Mouse (Mus musculus): ENCODE measurements around the gene Tmem131. TPM values are rescaled to one million over a fixed set of nuclear protein-coding genes. Genes with fewer than 3 reads are reported as not detected.

Tmem131 gene
- total and polyA plus RNA-seq, 2 experiments from 2014 or later = 9.4 to 29.3 TPM

- H3K9ac ChIP-seq = no peak overlapping the region
- H3K27ac ChIP-seq (ENCODE audit: low read depth, low read length) = no peak overlapping the region
- H3K4me2 ChIP-seq (ENCODE audit: low read depth) = no peak overlapping the region
- ATAC-seq (no peak), DNase-seq (no peak)
- H3K4me3 ChIP-seq (ENCODE audit: low read depth, low read length) = no peak overlapping the region
- peaks cover 10% of the 10 kb centered on the region for H3K36me3 ChIP-seq (ENCODE audit: insufficient read depth)
- H3K4me1 ChIP-seq (ENCODE audit: insufficient read depth) = peaks cover 5% of the 10 kb centered on the region; the same call in 1 of the 2 replicates
- H3K27me3 ChIP-seq (ENCODE audit: insufficient read depth, low read length) = no peaks in the 10 kb centered on the region
- TF ChIP-seq CTCF (IDR thresholded peaks at IDR 0.05; ENCODE audit: low read depth) = no peak
- 92% methylated on average over 3 of the region's 3 CpGs for WGBS
- H3K9me3 ChIP-seq (ENCODE audit: low read length) = no peaks in the 10 kb centered on the region
Observed at GRCm38 (mm10) chr1:36887172-36887571, 56.3 kb downstream of the Tmem131 start.

GRCm38 (mm10) chr1:36886489-36886888 is 57.0 kb downstream of the Tmem131 start:
- 47% methylated on average over 4 of the region's 4 CpGs for WGBS
- no peak for ATAC-seq
- no peak for TF ChIP-seq CTCF (IDR thresholded peaks at IDR 0.05; ENCODE audit: low read depth)

DNA sequence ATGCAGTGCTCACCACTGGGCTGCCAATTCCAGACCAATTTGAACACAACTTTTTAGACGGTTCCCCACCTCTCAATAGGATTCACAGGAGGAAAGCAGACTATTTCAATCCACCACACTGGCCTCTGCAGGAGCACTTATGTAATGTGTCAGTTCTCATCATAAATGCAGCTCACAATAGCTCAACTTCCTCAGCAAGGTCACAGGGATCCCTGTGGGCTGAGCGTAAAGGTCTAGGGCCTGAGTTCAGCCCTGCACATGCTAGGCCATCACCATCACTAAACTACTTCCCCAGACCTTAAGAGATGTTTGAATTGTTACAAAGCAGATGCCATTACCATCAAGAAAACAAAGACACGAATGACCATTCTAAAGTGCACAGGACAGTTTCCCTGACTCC is 58.9 kb downstream of the Tmem131 start:
- Histone ChIP-seq H3K27ac (ENCODE audit: low read depth, low read length) (no peak overlapping the region), H3K4me1 (ENCODE audit: insufficient read depth) (no peaks in the 10 kb centered on the region), H3K36me3 (ENCODE audit: insufficient read depth) (peaks cover 10% of the 10 kb centered on the region), H3K9ac (no peak overlapping the region), H3K9me3 (ENCODE audit: low read length) (no peaks in the 10 kb centered on the region), H3K4me2 (ENCODE audit: low read depth) (no peak overlapping the region), H3K4me3 (ENCODE audit: low read depth, low read length) (no peak overlapping the region), H3K27me3 (ENCODE audit: insufficient read depth, low read length) (no peaks in the 10 kb centered on the region)
- no peak for DNase-seq
- TF ChIP-seq CTCF (IDR thresholded peaks at IDR 0.05; ENCODE audit: low read depth) = no peak
- 74% methylated on average over 3 of the region's 3 CpGs for WGBS
- no peak for ATAC-seq

More at GRCm38 (mm10) chr1:36886489-36886888, 57.0 kb downstream of the Tmem131 start:
- Histone ChIP-seq H3K4me1 (ENCODE audit: insufficient read depth) (peaks cover 5% of the 10 kb centered on the region; the same call in 1 of the 2 replicates), H3K4me3 (ENCODE audit: low read depth, low read length) (no peak overlapping the region), H3K4me2 (ENCODE audit: low read depth) (no peak overlapping the region), H3K36me3 (ENCODE audit: insufficient read depth) (peaks cover 10% of the 10 kb centered on the region), H3K27me3 (ENCODE audit: insufficient read depth, low read length) (no peaks in the 10 kb centered on the region), H3K9me3 (ENCODE audit: low read length) (no peaks in the 10 kb centered on the region), H3K9ac (no peak overlapping the region), H3K27ac (ENCODE audit: low read depth, low read length) (no peak overlapping the region)
- no peak for DNase-seq

- H3K9me3 ChIP-seq (ENCODE audit: low read length) = no peaks in the 10 kb centered on the region
- no peak overlapping the region for H3K4me3 ChIP-seq (ENCODE audit: low read depth, low read length)
- H3K36me3 ChIP-seq (ENCODE audit: insufficient read depth) = peaks cover 10% of the 10 kb centered on the region
- no peak overlapping the region for H3K9ac ChIP-seq
- WGBS = 54% methylated on average over 2 of the region's 2 CpGs
- H3K4me1 ChIP-seq (ENCODE audit: insufficient read depth) = 0 out of 2 replicates have a peak, but pooled peaks cover 4% of the 10 kb centered on the region
- TF ChIP-seq CTCF (IDR thresholded peaks at IDR 0.05; ENCODE audit: low read depth) = no peak
- ATAC-seq (no peak), DNase-seq (no peak)
- no peak overlapping the region for H3K27ac ChIP-seq (ENCODE audit: low read depth, low read length)
- no peak overlapping the region for H3K4me2 ChIP-seq (ENCODE audit: low read depth)
- H3K27me3 ChIP-seq (ENCODE audit: insufficient read depth, low read length) = no peaks in the 10 kb centered on the region
Observed at GRCm38 (mm10) chr1:36883805-36884204, 59.7 kb downstream of the Tmem131 start.

- WGBS = 29% methylated on average over 1 of the region's 1 CpGs
- Histone ChIP-seq H3K36me3 (ENCODE audit: insufficient read depth) (no peaks in the 10 kb centered on the region; the same call in 1 of the 2 replicates), H3K9ac (no peak overlapping the region), H3K4me1 (ENCODE audit: insufficient read depth) (0 out of 2 replicates have a peak, but pooled peaks cover 4% of the 10 kb centered on the region), H3K27me3 (ENCODE audit: insufficient read depth, low read length) (no peaks in the 10 kb centered on the region), H3K27ac (ENCODE audit: low read depth, low read length) (no peak overlapping the region), H3K4me2 (ENCODE audit: low read depth) (no peak overlapping the region), H3K4me3 (ENCODE audit: low read depth, low read length) (no peak overlapping the region), H3K9me3 (ENCODE audit: low read length) (no peaks in the 10 kb centered on the region)
- TF ChIP-seq CTCF (IDR thresholded peaks at IDR 0.05; ENCODE audit: low read depth) = no peak
- ATAC-seq (0 out of 2 replicates have a peak, but pooled peaks have one; percentile 32), DNase-seq (peak; percentile 37)
Observed at GRCm38 (mm10) chr1:36879154-36879553, 64.3 kb downstream of the Tmem131 start.

GRCm38 (mm10) chr1:36877126-36877525 is 66.3 kb downstream of the Tmem131 start:
- no peak for ATAC-seq
- no peaks in the 10 kb centered on the region for H3K27me3 ChIP-seq (ENCODE audit: insufficient read depth, low read length)
- no peak for TF ChIP-seq CTCF (IDR thresholded peaks at IDR 0.05; ENCODE audit: low read depth)
- H3K4me3 ChIP-seq (ENCODE audit: low read depth, low read length) = no peak overlapping the region
- 39% methylated on average over 1 of the region's 1 CpGs for WGBS
- no peak for DNase-seq
- no peaks in the 10 kb centered on the region for H3K9me3 ChIP-seq (ENCODE audit: low read length)
- no peak overlapping the region for H3K9ac ChIP-seq
- no peak overlapping the region for H3K4me2 ChIP-seq (ENCODE audit: low read depth)
- H3K36me3 ChIP-seq (ENCODE audit: insufficient read depth) = no peaks in the 10 kb centered on the region; the same call in 1 of the 2 replicates
- 0 out of 2 replicates have a peak, but pooled peaks cover 4% of the 10 kb centered on the region for H3K4me1 ChIP-seq (ENCODE audit: insufficient read depth)
- H3K27ac ChIP-seq (ENCODE audit: low read depth, low read length) = no peak overlapping the region

- ATAC-seq = no peak
- Histone ChIP-seq H3K9me3 (ENCODE audit: low read length) (no peaks in the 10 kb centered on the region), H3K27ac (ENCODE audit: low read depth, low read length) (no peak overlapping the region), H3K4me1 (ENCODE audit: insufficient read depth) (0 out of 2 replicates have a peak, but pooled peaks cover 4% of the 10 kb centered on the region), H3K9ac (no peak overlapping the region), H3K36me3 (ENCODE audit: insufficient read depth) (no peaks in the 10 kb centered on the region; the same call in 1 of the 2 replicates), H3K4me2 (ENCODE audit: low read depth) (no peak overlapping the region), H3K27me3 (ENCODE audit: insufficient read depth, low read length) (no peaks in the 10 kb centered on the region), H3K4me3 (ENCODE audit: low read depth, low read length) (no peak overlapping the region)
- 71% methylated on average over 8 of the region's 8 CpGs for WGBS
- TF ChIP-seq CTCF (IDR thresholded peaks at IDR 0.05; ENCODE audit: low read depth) = no peak
- DNase-seq = no peak
Observed at GRCm38 (mm10) chr1:36874874-36875561, 68.4 kb downstream of the Tmem131 start.

Data from forebrain, postnatal 0 days (tissue).